Mouse (Mus musculus) adrenal gland, postnatal 4 days (tissue): ENCODE results near the gene A830031A19Rik. TPM values are rescaled to one million over a fixed set of nuclear protein-coding genes. Genes with fewer than 3 reads are reported as not detected.

ENCODE experiments used
- DNase-seq, 2 experiments: peaks; one replicate each; pipeline ENCODE4 v3.0.0; 2021 to 2022; ENCODE audit warnings: low spot score in 2 of 2, mixed read lengths in 2 of 2
- long read RNA-seq, 2 experiments: library from polyadenylated mRNA; stranded (forward); transcript quantifications; one replicate each; pipeline ENCODE4 v2.0.0; 2021
- total RNA-seq, 2 experiments: library from RNA; stranded (reverse); gene quantifications; 2 replicates each; pipeline ENCODE4 v1.2.3; 2021

Gene A830031A19Rik
- total RNA-seq, result not detected
- long read RNA-seq, experiment 1, result 0 reads
- long read RNA-seq, experiment 2, result 0 reads

DNA sequence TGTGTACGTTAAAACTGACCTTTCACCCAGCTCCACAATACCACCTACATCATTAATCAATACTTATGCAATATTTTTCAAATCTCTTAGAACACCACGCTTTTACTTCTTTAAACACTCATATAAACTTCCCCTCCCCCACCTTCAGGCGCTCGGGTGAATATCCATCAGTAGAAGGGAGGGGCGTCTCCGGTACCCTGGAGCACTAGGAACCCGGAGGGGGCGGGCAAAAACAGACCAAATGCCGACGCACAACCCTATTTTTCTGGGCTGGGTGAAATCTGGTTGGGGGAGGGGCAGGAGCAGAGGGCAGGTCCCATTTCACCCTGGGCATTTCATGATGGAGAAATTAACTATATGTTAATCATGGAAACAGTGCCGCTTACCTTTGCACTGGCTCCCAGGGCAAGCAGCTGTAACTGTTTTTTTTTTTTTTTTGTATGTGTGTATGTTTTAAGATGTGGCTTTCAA, at the start of gene A830031A19Rik:
A830031A19Rik (minus strand) TSS at position 421 of the 471 bp plus-strand sequence.
- DNase-seq, result no peak

DNA sequence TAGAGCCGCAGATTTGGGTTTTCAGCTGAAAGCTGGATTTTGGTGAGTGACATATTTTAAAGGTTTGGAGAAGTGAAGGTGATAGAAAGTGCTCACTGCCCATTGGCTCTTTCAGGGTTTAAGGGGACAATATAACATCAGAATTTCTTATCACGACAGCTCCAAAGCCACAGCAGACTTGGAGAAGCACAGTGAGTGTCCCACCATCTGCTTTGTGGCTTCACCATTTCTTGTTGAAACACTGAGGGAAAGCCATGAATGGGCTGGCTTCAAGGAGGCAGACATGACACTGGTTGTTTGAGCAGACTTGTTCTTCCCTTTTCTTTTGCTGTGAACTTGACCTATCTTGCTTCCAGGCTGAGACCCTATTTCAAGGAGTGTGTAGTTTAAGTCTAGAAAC, 49.1 kb upstream of the A830031A19Rik start:
- no peak for DNase-seq

DNA sequence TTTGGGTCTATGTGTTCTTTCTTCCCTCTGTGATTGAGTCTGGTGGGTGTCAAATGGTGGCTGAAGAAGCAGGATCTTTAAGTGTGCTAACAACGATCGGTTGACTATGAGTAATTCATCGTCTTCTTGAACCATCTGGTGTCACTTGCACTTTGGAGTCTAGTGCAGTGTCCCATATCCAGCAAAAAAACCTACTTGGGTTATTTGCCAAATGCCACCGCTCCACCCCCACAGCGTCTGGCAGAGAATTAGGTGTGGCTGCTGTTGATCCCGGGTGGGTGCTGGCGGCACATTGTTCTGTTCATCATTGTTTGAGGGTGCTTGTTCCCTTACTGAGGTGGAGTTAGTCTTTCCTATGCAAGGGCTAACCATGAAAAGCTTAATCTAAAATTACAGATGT, 48.0 kb upstream of the A830031A19Rik start:
- no peak for DNase-seq

DNA sequence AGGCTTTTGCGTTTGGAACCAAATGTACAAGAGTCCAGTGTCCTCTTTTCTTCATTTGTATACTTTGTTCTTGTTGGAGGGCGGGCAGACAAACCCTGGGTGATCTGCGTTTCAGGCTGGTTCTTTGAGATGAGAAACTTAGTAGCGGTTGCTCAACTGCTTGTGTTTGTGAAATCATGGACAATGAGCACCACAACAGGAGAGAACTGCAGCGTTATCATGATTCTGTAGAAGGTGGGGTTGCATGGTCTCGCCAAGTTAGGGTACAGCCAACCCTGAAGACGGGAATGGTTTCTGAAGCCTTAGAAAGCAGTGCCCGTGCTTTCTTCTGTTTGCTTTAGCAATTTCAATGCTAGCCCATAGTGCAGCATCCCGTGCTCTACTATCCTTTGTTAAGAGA, 46.3 kb upstream of the A830031A19Rik start:
- DNase-seq, result no peak

DNA sequence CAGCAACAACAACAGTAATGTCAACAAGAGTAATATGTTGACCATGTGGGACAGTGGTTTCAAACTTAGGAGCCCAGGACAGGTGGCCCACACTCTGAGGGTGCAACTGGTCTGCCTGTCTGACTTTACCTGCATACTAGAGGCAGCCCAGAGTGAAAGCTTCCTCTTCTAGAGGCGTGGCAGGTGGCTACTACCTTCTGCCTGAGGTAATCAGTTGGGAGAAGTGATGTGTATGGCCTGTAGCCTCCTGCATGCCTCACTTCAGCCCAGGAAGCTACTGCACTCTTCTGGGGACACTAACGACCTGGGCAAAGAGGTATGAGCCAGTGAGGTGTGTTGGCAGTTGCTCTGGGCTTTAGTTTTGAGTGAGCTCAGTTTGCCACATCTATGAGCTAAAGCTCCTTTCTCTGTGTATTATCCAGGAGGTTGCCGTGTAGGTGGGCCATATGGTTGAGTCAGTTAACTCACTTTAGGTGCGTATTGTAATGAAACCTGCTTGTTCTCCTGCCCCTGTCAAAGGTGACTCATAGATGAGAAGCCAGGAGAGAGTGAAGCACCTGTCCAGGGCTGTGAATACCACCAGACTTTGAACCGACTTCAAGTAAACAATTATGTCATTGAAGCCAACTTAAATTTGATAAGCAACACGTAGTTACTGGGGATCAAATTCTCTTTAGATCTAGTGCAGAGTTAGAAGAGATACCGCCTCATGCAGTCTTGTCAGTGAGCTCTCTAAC, 41.9 kb upstream of the A830031A19Rik start:
- no peak for DNase-seq

DNA sequence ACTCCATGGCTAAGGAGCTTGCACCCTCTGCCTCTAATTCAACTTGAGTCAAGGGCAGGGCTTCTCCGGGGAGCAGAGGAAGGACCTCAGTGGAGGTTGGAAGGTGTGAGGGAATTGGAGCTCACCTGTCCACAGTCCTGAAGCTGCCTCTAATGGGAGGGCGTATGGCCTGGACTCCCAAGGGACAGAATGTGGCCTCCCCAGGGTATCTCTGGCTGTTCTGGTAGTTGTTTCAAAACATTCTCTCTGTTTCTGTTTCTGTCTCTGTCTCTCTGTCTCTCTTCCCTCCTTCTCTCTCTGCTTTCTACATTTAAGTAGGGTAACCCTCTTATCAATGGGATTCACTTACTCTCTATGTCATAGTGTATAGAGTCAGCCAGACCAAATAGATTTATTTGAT, 41.2 kb upstream of the A830031A19Rik start:
- DNase-seq, result no peak

DNA sequence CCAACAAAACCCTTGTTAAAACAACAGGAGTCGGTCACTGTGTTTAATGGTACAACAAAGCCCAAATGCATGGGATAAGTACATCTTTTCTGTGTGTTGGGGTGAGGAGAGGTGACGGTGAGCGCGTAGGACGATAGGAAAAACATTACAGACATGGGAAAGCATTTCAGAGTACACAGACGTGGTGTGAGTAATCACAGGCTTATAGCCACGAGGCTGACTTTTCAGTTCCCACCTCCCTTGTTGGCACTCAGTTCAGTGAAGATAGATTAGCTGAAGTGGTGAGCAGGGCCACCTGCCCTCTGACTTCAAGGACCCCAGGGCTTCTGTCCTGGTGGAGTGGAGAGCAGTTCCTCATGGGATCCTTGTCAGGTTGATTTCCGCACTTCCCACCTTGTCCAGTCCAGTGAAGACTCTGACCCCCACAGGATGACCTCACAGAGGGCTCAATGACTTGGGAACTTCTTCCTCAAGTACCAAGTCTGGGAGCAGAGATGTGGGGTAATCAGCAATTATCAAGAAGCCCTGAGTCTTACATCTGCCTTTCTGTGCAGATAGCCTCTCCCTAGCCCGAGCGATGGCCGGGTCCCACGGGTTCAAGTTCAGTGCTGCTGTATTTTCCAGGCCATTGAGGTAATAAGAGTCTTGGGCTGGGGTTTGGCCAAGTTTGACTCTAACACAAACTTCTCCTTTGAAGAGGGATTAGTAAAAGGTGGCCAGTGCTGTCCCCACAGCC, 40.3 kb upstream of the A830031A19Rik start:
- no peak for DNase-seq

DNA sequence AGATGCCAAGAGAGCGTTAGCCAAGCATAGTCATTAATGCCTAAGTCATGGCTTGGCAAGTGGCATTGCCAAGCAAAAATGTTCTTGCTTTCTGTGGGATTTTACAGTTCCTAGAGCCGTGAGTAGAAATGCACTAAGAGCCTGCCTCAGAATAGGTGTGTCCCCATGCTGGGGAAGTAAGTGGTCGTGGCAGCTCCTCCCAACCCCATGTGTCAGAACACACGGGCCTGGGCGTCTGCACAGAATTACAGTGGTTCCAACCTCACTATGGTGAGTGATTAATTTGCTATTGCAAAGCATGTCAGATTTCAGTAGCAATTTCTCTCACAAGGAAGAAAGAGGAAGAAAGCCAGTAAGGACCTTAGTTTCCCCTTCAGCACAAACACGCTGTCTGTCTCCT, 36.9 kb upstream of the A830031A19Rik start:
- no peak for DNase-seq

DNA sequence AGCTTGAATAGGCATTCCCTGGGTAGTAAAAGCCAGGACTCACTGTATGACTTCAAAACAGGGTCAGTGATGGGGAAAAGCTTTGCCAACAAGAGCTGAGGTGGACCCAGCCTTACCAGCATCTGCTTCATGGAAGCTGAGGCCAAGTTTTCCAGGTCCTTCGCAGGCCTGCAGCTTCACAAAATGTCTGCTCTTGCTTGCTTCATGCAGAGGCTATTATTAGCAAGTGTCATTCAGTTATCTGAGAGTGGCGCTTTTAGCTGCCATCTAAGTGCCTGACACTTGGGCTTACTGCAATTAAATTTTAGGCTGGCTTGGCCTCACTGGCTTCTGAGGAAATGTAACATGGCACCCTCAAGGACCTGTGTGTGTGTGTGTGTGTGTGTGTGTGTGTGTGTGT, 35.3 kb upstream of the A830031A19Rik start:
- no peak for DNase-seq

DNA sequence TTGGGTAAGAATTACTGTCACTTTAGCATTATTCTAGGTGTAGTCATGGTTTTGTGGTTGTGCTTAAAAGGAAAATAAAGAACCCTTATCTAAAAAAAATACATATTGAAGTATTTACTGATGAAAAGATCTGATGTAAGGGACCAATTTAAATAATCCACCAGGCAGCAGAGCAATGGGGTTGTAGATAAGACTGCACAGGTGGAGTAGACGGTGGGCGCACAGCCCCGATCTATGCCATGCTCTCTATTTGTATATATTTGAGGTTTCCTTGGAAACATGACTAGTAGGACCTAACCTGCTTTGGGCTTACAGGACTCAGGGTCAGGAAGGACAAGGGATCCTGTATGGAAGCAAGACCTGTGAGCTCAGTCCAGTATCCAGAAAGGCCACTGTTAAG, 34.5 kb upstream of the A830031A19Rik start:
- no peak for DNase-seq

DNA sequence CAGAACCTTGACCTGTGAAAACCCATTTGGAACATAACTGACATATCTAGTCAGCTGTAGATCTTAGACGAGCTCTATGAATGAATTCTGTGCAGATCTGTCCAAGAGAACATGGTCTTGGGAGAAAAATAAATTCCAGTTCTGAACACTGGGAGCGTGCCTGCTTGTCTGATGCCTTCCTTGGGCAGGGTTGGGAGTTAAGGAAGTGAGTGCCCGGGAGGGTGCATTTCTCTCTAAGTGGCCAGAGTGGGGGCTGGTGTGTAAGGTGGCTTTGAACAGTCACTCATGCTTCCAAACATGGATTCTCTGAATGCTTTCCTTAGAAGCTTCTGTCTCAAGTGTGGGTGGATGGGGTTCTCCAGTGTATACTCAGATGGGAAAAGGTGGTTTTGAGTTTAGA, 34.1 kb upstream of the A830031A19Rik start:
- no peak for DNase-seq

DNA sequence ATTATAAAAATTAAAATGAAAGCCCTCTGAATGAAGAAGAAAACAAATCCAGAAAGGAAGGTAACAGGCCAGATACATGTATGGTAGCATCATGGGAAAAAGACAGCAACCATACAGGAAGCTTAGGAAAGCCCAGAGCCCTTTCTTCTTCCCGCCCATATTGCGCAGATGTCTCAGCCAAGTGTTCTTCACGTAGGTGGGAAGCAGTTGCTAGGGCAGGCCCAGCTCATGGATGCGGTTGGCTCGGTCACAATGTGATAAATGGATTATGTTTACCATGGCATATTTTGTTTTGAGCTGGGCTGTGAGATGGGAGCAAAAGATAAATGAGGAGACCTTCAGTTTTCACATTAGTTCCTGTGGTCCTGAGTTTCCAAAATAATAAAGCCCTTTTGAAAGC, 32.6 kb upstream of the A830031A19Rik start:
- no peak for DNase-seq

DNA sequence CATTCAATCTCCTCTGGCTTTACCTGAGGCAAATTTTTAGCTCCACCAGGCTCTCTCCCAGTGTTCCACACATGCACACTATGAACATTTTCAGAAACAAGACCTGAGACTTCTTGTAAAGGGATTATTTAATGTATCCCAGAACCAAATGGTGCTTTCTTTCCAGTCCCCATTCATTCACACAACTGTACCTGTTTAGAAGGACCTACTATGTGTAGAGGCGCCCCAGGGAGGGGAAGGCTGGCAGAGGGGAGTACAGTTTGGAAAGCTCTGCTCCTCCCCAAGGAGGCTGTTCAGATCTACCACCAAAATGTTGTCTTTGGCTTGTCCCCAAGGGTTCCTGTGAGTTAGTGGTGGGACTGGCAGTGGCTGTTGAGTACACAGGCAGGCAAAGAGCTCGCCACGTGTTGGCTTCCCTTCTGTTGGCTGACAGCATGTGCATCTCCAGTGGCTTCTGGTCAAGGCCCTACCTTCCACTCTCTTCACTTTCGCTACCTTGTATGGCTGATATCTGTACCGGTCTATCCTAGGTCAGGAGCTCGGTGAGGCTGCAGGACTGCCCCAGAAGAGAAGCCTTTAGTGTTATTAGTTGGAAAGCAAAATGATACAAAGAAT, 28.4 kb upstream of the A830031A19Rik start:
- no peak for DNase-seq

DNA sequence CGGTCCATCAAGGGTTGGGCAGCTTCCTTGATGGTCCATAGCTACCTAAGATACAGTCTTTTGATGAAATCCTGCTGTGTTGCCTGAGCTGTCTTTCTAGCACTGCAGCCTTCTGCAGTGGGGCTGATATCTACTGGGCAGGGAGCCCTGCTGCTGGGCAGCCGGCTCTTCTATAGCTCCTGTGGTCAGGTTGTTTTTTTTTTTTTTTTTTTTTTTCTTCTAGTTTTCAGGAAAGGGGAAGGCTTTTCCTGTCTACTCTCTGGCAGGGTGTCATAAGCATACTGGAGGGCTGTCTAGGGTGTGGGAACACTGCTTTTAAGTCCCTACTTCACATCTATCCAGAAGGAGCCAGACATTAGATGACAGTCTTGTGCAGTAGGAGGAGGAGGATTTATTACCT, 27.5 kb upstream of the A830031A19Rik start:
- no peak for DNase-seq

DNA sequence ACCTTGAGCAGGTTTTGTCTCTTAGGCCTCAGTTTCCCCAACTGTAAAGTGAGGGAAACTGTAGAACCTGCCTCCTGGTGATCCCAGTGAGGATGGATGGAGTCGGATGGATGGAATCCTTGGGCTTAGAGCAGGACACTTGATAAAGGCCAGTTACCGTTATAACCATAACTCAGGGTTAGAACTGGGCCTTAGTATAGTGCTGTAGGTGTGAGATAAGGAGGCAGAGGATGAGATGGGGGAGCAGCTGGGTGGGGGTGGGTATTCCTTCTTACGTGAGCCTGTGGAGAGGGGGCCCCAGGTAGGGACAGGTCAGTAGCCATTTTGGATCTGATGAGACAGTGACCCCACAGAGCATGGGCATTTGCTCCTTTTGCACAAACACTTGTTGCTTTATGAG, 26.8 kb upstream of the A830031A19Rik start:
- no peak for DNase-seq

DNA sequence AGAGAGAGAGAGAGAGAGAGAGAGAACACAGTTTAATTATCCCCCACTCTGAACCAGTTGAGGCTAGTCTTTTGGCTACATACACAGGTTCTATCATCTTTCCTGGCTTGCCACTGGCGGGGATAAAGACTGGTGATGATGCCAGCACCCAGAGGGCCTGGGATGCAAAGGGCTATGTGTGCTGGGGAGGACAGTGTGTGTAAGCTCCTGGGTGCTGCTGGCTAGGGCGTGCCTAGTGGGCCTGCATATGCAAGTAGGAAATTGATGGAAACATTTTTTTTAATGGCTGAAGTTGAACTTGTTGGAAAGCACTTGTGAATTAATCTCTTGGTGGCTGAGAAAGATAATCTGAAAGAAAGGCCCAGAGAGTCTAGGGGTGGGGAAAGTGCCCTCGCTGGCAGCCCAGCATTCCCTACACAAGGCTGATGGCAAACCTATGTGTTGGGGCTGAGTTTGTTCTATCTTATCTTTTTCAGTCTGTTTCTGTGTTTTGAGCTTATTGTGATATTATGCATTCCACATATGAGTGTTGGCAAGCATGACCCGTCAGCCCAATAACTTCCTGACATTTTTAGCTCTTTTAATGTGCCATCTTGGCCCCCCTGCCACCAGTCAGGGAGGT, 25.7 kb upstream of the A830031A19Rik start:
- DNase-seq, result no peak

DNA sequence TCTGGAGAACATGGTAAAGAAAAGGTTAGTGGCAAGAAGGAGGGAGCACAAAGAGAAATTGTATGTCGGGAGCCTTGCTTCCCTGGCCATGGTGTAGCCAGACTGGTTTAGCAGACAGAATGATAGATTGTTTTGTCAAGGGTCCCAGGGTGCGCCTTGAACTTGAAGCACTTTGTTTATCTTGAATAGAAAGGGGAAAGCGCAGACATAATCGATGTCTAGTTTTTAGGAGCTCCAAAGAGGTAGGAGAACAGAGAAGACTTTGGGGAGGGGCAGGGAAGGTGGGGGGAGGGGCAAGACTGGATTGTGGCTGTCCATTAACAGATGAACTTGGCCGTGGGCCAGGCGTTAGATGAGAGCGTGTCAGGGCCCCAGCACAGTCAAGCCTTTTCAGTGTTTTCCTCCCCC, 25.0 kb upstream of the A830031A19Rik start:
- no peak for DNase-seq

DNA sequence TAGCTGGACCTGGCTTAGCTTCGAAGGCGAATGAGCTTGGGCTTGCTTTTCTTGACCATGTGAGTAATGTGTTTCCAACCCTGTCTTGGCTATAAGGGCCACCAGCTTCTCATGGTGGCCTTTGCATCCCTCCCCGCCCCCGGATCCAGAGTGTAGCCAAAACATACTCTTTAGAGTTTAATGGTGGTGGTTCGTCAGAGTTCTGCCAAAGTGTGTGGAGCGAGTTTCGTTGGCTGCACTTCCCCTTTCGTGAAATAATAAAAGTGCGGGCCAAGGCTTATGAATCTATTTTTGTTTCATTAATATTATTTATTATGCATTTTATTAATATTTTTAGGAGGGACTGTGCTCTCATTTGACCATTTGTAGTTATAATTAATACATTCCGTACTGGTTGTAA, 24.4 kb upstream of the A830031A19Rik start:
- DNase-seq, result no peak

DNA sequence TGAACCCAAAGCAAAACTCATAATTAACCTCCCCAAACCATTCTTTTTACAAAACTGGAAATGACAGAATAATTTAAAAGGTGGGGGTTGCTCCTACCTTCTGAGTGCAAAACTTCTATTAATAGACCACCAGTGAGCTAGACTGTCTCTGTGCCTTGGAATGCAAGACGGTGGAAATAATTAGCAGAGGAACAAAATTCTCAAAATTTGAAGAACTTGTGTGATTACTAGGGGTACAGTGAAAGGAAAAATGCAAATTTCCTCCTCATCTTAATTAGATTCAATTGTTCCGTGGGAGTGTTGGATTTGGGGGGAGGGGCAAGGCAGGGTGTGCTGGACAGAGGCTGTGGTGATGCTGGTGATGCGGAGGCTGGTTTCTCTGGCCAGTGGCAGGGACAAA, 23.8 kb upstream of the A830031A19Rik start:
- no peak for DNase-seq

DNA sequence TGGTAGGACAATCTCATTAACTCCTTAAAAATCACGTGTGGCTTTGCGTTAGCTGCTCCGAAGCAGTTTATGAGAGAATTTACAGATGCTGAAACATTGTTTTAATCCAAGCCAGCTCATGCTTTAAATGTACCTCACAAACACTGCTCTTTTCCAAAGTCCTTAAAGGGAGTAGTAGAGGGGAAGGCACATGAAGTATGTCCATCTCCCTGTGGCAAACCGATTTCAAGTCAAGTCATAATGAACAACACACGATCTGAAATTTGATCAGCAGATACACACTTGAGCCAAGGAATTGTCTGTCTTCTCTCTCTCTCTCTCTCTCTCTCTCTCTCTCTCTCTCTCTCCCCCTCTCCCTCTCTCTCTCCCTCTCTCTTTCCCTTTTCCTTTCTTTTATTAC, 23.2 kb upstream of the A830031A19Rik start:
- DNase-seq, result no peak

DNA sequence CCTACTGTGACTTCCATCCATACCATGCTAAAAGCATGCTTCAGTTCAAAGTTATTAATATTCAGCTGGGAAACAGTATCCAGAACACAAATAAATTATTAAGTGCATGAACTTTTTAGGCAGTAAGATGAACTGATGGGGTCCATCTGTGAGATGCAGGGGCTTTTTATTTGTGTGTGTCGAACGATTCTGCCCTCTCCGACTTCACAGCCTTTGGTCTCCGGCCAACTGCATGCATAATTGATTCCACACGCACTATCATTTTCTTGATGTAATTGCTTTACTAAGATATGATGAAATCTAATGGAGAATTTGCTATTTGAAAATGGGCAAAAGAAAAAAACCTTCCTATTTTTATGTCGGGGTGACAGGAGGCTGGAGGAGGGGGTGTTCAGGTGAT, 22.2 kb upstream of the A830031A19Rik start:
- no peak for DNase-seq

DNA sequence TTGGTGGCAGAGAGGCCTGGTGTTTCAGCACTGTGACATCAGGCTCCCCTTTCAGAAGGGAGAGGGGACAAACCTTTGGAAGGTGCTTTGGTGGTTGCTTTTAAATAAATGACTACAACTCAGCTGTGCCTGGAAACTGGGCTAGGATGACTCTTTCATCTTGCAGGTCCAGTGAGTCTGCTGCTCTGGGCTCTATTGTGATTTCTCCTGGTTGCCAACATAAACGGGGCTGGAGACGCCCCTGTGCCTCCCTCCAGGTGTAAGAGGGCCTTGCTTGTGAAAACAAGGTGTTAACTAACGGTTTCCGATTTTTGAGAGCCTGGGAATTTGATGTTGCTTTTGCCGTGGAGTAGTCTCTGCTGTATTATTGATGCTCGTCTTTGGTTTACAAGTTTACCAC, 21.6 kb upstream of the A830031A19Rik start:
- DNase-seq, result no peak
